Mouse (Mus musculus): Measurements from ENCODE around the gene Epha2. TPM values are rescaled to one million over a fixed set of nuclear protein-coding genes. Genes with fewer than 3 reads are reported as not detected.

The Epha2 gene
- polyA plus RNA-seq, 1 experiment from 2014 or later: 3.9 TPM

DNA sequence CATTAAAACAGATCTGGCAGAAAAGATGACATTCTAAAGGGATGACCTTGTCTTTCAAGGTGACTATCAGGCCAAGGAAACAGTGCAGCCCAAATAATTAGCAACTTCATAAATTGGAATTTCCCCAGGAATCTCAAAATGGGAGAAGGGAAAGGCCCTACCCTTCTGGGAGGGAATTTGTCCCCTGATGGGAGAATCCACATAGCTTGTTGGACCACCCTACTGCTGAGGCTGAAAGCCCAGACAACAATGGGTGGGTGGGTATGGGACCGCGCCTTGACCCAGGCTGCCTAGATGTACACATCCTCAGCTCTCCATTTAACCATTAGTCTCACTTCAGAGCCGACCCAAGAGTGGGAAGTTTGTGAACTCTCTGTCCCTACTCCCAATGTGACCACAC is 16.6 kb upstream of the Epha2 start:
- whole genome bisulfite sequencing: 80% methylated on average over 3 of the region's 3 CpGs
- Histone ChIP-seq H3K4me1 (replicated peaks; ENCODE audit: control insufficient read depth, insufficient read depth) (0 out of 2 replicates have a peak, but pooled peaks cover 6% of the 10 kb centered on the region), H3K4me3 (ENCODE audit: low read depth, low read length) (no peak overlapping the region), H3K9ac (ENCODE audit: low read length) (no peak overlapping the region), H3K27me3 (ENCODE audit: control insufficient read depth, insufficient read depth, low read length) (no peaks in the 10 kb centered on the region), H3K27ac (replicated peaks) (no peak overlapping the region), H3K4me2 (replicated peaks; ENCODE audit: low read depth) (no peak overlapping the region), H3K36me3 (ENCODE audit: control insufficient read depth, insufficient read depth, low read length) (no peaks in the 10 kb centered on the region), H3K9me3 (ENCODE audit: control insufficient read depth, low read length) (no peaks in the 10 kb centered on the region)
- TF ChIP-seq EP300 (optimal IDR thresholded peaks at IDR 0.05): no peak
- TF ChIP-seq CTCF (IDR thresholded peaks at IDR 0.05; ENCODE audit: low read depth): no peak
- no peak for DNase-seq (ENCODE audit: low spot score)
- ATAC-seq (ENCODE audit: low FRiP score, low TSS enrichment): no peak

DNA sequence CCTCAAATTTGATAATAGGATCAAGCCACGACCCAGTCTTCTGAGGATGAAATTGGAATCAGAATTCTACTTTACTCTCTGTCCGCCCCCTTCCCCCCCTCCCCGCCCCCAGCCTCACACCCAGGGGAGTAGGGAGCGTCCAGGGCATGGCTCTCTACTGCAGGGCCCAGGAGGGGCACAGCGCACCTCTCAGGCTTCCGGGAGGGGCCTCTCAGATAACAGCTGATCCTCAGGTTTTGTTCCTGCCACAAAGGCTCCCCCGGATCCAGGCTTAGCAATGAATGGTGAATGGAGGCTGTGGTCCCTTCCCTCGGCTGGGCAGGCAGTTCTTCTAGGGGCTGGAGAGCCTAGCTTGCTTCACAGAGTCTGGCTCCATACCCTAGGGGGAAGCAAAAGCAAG is 15.9 kb upstream of the Epha2 start:
- TF ChIP-seq EP300 (optimal IDR thresholded peaks at IDR 0.05) (no peak), CTCF (IDR thresholded peaks at IDR 0.05; ENCODE audit: low read depth) (no peak)
- Histone ChIP-seq H3K4me2 (replicated peaks; ENCODE audit: low read depth) (no peak overlapping the region), H3K27me3 (ENCODE audit: control insufficient read depth, insufficient read depth, low read length) (no peaks in the 10 kb centered on the region), H3K36me3 (ENCODE audit: control insufficient read depth, insufficient read depth, low read length) (no peaks in the 10 kb centered on the region), H3K4me1 (replicated peaks; ENCODE audit: control insufficient read depth, insufficient read depth) (0 out of 2 replicates have a peak, but pooled peaks cover 6% of the 10 kb centered on the region), H3K4me3 (ENCODE audit: low read depth, low read length) (no peak overlapping the region), H3K27ac (replicated peaks) (no peak overlapping the region), H3K9me3 (ENCODE audit: control insufficient read depth, low read length) (no peaks in the 10 kb centered on the region), H3K9ac (ENCODE audit: low read length) (no peak overlapping the region)
- WGBS: 29% methylated on average over 8 of the region's 8 CpGs
- ATAC-seq (ENCODE audit: low FRiP score, low TSS enrichment) (no peak), DNase-seq (ENCODE audit: low spot score) (no peak)

DNA sequence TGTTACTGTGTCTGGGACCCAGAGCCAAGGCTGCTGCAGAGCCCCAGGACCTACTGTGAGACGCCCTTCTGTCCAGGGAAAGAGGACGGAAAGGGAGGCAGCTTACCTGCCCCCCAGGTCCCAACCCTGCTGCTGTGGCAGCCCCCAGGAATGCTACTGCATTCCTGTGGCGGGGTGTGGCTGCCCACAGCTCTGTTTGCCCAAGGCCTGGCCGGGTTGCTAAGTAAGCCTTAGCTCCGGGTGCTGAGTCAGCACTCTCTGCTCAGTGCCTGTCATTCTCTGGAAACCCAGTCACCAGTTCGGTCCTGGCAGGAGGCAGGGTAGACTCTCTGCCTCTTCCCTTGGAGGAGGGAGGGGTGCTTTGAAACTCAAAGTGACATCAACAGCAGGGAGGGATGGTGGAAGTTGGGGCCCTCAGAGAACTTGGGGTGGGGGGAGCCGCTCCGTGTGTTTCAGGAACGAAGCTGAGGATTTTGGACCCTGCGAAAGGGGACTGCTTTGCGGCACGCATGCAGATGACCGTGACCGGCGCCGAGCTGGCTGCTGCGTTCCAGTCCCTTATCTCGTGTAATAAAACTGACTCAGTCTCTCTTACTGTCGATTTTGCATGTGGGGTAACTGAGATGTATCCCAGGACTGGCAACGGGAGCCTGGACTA is 14.1 kb upstream of the Epha2 start:
- no peak for TF ChIP-seq EP300 (optimal IDR thresholded peaks at IDR 0.05)
- TF ChIP-seq CTCF (IDR thresholded peaks at IDR 0.05; ENCODE audit: low read depth): no peak
- H3K4me3 ChIP-seq (ENCODE audit: low read depth, low read length): no peak overlapping the region
- H3K9ac ChIP-seq (ENCODE audit: low read length): 0 out of 2 replicates have a peak overlapping the region, but pooled peaks have one; percentile 35
- H3K4me2 ChIP-seq (replicated peaks; ENCODE audit: low read depth): 0 out of 2 replicates have a peak overlapping the region, but pooled peaks have one; percentile 9
- peaks cover 11% of the 10 kb centered on the region; the same call in 1 of the 2 replicates for H3K4me1 ChIP-seq (replicated peaks; ENCODE audit: control insufficient read depth, insufficient read depth)
- WGBS: 23% methylated on average over 20 of the region's 20 CpGs
- DNase-seq (ENCODE audit: low spot score) (peak; percentile 91), ATAC-seq (ENCODE audit: low FRiP score, low TSS enrichment) (peak; percentile 89)
- H3K9me3 ChIP-seq (ENCODE audit: control insufficient read depth, low read length): no peaks in the 10 kb centered on the region
- peak overlapping the region; percentile 45 for H3K27ac ChIP-seq (replicated peaks)
- no peaks in the 10 kb centered on the region for H3K36me3 ChIP-seq (ENCODE audit: control insufficient read depth, insufficient read depth, low read length)
- no peaks in the 10 kb centered on the region for H3K27me3 ChIP-seq (ENCODE audit: control insufficient read depth, insufficient read depth, low read length)

DNA sequence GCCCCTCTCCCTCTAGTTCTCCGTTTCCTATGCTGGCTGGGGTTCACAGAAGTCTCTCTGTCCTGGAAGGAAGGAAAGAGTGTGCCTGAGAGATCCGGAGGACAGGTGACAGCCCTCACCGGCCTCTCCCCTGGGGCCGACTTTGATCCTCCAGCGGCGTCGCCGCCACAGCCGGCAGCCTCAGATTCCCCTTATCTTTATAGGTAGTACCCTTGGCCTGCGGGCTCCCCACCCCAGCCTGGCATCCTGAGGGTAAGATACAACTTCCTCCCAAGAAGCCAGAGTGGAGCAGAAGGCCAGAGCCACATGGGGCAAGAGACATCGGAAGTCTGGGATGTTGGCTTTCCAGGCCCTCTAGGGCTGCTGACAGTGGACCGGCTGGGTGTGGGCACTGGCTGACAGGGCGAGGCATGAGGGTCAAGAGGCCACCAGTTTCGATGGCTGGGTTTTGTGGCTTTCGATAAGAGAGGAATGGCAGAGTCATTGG is 13.5 kb upstream of the Epha2 start:
- WGBS: 30% methylated on average over 15 of the region's 15 CpGs
- no peak overlapping the region for H3K4me3 ChIP-seq (ENCODE audit: low read depth, low read length)
- H3K27me3 ChIP-seq (ENCODE audit: control insufficient read depth, insufficient read depth, low read length): no peaks in the 10 kb centered on the region
- DNase-seq (ENCODE audit: low spot score): peak; percentile 76
- 0 out of 2 replicates have a peak overlapping the region, but pooled peaks have one; percentile 35 for H3K9ac ChIP-seq (ENCODE audit: low read length)
- no peaks in the 10 kb centered on the region for H3K9me3 ChIP-seq (ENCODE audit: control insufficient read depth, low read length)
- H3K36me3 ChIP-seq (ENCODE audit: control insufficient read depth, insufficient read depth, low read length): no peaks in the 10 kb centered on the region
- TF ChIP-seq CTCF (IDR thresholded peaks at IDR 0.05; ENCODE audit: low read depth) (no peak), EP300 (optimal IDR thresholded peaks at IDR 0.05) (no peak)
- 0 out of 2 replicates have a peak overlapping the region, but pooled peaks have one; percentile 9 for H3K4me2 ChIP-seq (replicated peaks; ENCODE audit: low read depth)
- ATAC-seq (ENCODE audit: low FRiP score, low TSS enrichment): peak; percentile 67
- H3K4me1 ChIP-seq (replicated peaks; ENCODE audit: control insufficient read depth, insufficient read depth): peaks cover 11% of the 10 kb centered on the region; the same call in 1 of the 2 replicates
- H3K27ac ChIP-seq (replicated peaks): peak overlapping the region; percentile 45

DNA sequence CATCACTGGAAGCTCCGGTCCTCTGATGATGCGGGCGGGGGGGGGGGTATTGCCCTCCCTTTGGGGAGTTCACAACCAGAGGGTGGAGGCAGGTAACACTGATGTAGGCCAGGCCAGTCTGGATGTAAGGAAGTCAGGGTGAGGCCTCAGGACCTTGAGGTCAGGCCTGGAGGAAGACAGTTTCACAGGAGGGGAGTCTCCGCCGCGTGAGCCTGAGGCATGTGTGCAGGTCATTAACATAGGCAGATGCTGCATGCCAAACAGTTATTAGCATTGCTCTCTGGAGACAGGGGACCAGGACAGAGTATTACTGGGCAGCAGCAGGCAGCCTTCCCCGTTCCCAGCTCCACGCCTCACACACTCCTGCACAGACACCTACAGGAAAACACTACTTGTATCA is 12.9 kb upstream of the Epha2 start:
- Histone ChIP-seq H3K4me3 (ENCODE audit: low read depth, low read length) (no peak overlapping the region), H3K27ac (replicated peaks) (no peak overlapping the region; the same call in 1 of the 2 replicates), H3K9ac (ENCODE audit: low read length) (no peak overlapping the region), H3K27me3 (ENCODE audit: control insufficient read depth, insufficient read depth, low read length) (no peaks in the 10 kb centered on the region), H3K4me2 (replicated peaks; ENCODE audit: low read depth) (no peak overlapping the region), H3K4me1 (replicated peaks; ENCODE audit: control insufficient read depth, insufficient read depth) (peaks cover 11% of the 10 kb centered on the region; the same call in 1 of the 2 replicates), H3K36me3 (ENCODE audit: control insufficient read depth, insufficient read depth, low read length) (no peaks in the 10 kb centered on the region), H3K9me3 (ENCODE audit: control insufficient read depth, low read length) (no peaks in the 10 kb centered on the region)
- TF ChIP-seq CTCF (IDR thresholded peaks at IDR 0.05; ENCODE audit: low read depth): no peak
- no peak for TF ChIP-seq EP300 (optimal IDR thresholded peaks at IDR 0.05)
- DNase-seq (ENCODE audit: low spot score) (no peak), ATAC-seq (ENCODE audit: low FRiP score, low TSS enrichment) (no peak)
- whole genome bisulfite sequencing: 70% methylated on average over 8 of the region's 8 CpGs

Measured in stomach, postnatal 0 days (tissue).